Mouse (Mus musculus) ES-E14 (cell line): ENCODE measurements around the gene Zbtb8a.

Source experiments
- CHD2 ChIP-seq: IDR thresholded peaks from 2 replicates; pipeline ENCODE4 v1.6.1; 2014; ENCODE audit warnings: mild to moderate bottlenecking, low read depth, low read length, inconsistent platforms
- HCFC1 ChIP-seq: IDR thresholded peaks from 2 replicates; pipeline ENCODE4 v1.6.1; 2012; ENCODE audit warnings: low read length, inconsistent platforms, borderline replicate concordance; ENCODE audit not compliant: insufficient read depth
- ZC3H11A ChIP-seq: IDR thresholded peaks from 2 replicates; pipeline ENCODE4 v1.6.1; 2012; ENCODE audit warnings: low read depth, mild to moderate bottlenecking, inconsistent platforms, low read length, borderline replicate concordance
- ZNF384 ChIP-seq: IDR thresholded peaks from 2 replicates; pipeline ENCODE4 v1.6.1; 2012; ENCODE audit warnings: low read depth, low read length, inconsistent platforms

DNA sequence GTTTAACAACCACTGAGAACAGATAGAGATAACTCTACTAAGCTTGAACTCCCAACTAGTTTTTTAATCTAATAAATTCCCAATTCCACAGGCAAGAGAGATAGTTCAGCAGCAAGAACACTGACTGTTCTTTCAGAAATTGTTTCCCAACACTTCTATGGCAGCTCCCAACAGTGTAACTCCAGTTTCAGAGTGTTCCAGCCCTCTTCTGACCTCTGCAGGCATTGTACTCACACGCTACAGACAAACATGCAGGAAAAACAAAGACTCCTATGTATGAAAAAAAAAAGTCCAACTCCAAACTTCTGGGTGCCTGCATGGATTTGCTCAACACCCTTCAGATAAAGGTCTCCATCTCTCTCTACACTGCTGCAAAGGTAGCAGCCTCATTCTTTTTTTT lies 45.1 kb downstream of the Zbtb8a start:
- TF ChIP-seq CHD2 (no peak), ZC3H11A (no peak), ZNF384 (no peak), HCFC1 (no peak)
